Mouse (Mus musculus) CH12.LX (cell line): ENCODE results near the gene U2af2. TPM values are rescaled to one million over a fixed set of nuclear protein-coding genes. Genes with fewer than 3 reads are reported as not detected.

Experiments
- polyA plus RNA-seq: library from polyadenylated mRNA; unstranded; fragments of >175 nt; gene quantifications from 2 replicates; pipeline ENCODE4 v1.2.1, GENCODE M21; 2012; ENCODE audit warnings: low read depth; ENCODE audit not compliant: insufficient read length
- total RNA-seq, 2 experiments: library from RNA; depleted of rRNA; stranded (reverse); fragments of 300-350 nt in 1 of 2; fragments of >200 nt in 1 of 2; gene quantifications; 2 replicates each; pipeline ENCODE4 v1.2.3; 2012 to 2014

U2af2 gene
- total and polyA plus RNA-seq, 3 experiments, result 293 to 449 (median 295) TPM

Other genes starting within 250 kb of the U2af2 start
Only the 20 nearest of the 25 such genes appear.
- 0.17 TPM in 1 of 2 replicates, not detected in the other for gene Gm36210, start 155.6 kb upstream of the U2af2 start, total RNA-seq (2012; rRNA removed)
- not detected in 2 replicates for gene Gm36210, start 155.6 kb upstream of the U2af2 start, total RNA-seq (2014; rRNA removed)
- gene Gm36210, start 155.6 kb upstream of the U2af2 start, polyA plus RNA-seq, result 0.90 and 1.4 TPM in 2 replicates
- gene Zfp628, start 146.9 kb upstream of the U2af2 start, total RNA-seq (2012; rRNA removed), result 1.9 and 2.2 TPM in 2 replicates
- gene Zfp628, start 146.9 kb upstream of the U2af2 start, total RNA-seq (2014; rRNA removed), result 0.42 and 0.87 TPM in 2 replicates
- 7.1 and 9.4 TPM in 2 replicates for gene Zfp628, start 146.9 kb upstream of the U2af2 start, polyA plus RNA-seq
- gene Nat14, start 140.1 kb upstream of the U2af2 start, total RNA-seq (2012; rRNA removed), result 0.63 and 1.3 TPM in 2 replicates
- 0.27 and 0.88 TPM in 2 replicates for gene Nat14, start 140.1 kb upstream of the U2af2 start, total RNA-seq (2014; rRNA removed)
- 0.97 and 1.7 TPM in 2 replicates for gene Nat14, start 140.1 kb upstream of the U2af2 start, polyA plus RNA-seq
- gene Ssc5d, start 136.4 kb upstream of the U2af2 start, total RNA-seq (2012; rRNA removed), result 0.13 and 0.30 TPM in 2 replicates
- gene Ssc5d, start 136.4 kb upstream of the U2af2 start, total RNA-seq (2014; rRNA removed), result 0.08 and 0.09 TPM in 2 replicates
- gene Ssc5d, start 136.4 kb upstream of the U2af2 start, polyA plus RNA-seq, result 1.5 and 1.6 TPM in 2 replicates
- gene Sbk2, start 97.7 kb upstream of the U2af2 start, total RNA-seq (2012; rRNA removed), result 0.08 and 0.30 TPM in 2 replicates
- gene Sbk2, start 97.7 kb upstream of the U2af2 start, total RNA-seq (2014; rRNA removed), result not detected in 2 replicates
- gene Sbk2, start 97.7 kb upstream of the U2af2 start, polyA plus RNA-seq, result 0.10 TPM in 1 of 2 replicates, not detected in the other
- gene Sbk3, start 91.0 kb upstream of the U2af2 start, total RNA-seq (2012; rRNA removed), result not detected in 2 replicates
- gene Sbk3, start 91.0 kb upstream of the U2af2 start, total RNA-seq (2014; rRNA removed), result not detected in 2 replicates
- not detected in 2 replicates for gene Sbk3, start 91.0 kb upstream of the U2af2 start, polyA plus RNA-seq
- 2.8 and 3.4 TPM in 2 replicates for gene Zfp579, start 66.0 kb upstream of the U2af2 start, total RNA-seq (2012; rRNA removed)
- 1.0 and 1.1 TPM in 2 replicates for gene Zfp579, start 66.0 kb upstream of the U2af2 start, total RNA-seq (2014; rRNA removed)
- 8.5 and 11.3 TPM in 2 replicates for gene Zfp579, start 66.0 kb upstream of the U2af2 start, polyA plus RNA-seq
- gene Zfp524, start 47.7 kb upstream of the U2af2 start, total RNA-seq (2012; rRNA removed), result 7.9 and 8.4 TPM in 2 replicates
- gene Zfp524, start 47.7 kb upstream of the U2af2 start, total RNA-seq (2014; rRNA removed), result 3.1 and 4.4 TPM in 2 replicates
- 2.3 and 2.8 TPM in 2 replicates for gene Zfp524, start 47.7 kb upstream of the U2af2 start, polyA plus RNA-seq
- gene Fiz1, start 47.4 kb upstream of the U2af2 start, total RNA-seq (2012; rRNA removed), result 23.7 and 24.3 TPM in 2 replicates
- gene Fiz1, start 47.4 kb upstream of the U2af2 start, total RNA-seq (2014; rRNA removed), result 13.5 and 18.4 TPM in 2 replicates
- gene Fiz1, start 47.4 kb upstream of the U2af2 start, polyA plus RNA-seq, result 37.1 and 40.8 TPM in 2 replicates
- gene Gm44973, start 46.6 kb upstream of the U2af2 start, total RNA-seq (2012; rRNA removed), result not detected in 2 replicates
- gene Gm44973, start 46.6 kb upstream of the U2af2 start, total RNA-seq (2014; rRNA removed), result 1.3 and 2.1 TPM in 2 replicates
- 5.2 and 6.3 TPM in 2 replicates for gene Gm44973, start 46.6 kb upstream of the U2af2 start, polyA plus RNA-seq
- gene Zfp865, start 41.8 kb upstream of the U2af2 start, total RNA-seq (2012; rRNA removed), result 10.9 and 12.3 TPM in 2 replicates
- gene Zfp865, start 41.8 kb upstream of the U2af2 start, total RNA-seq (2014; rRNA removed), result 3.7 and 4.0 TPM in 2 replicates
- 18.3 and 21.0 TPM in 2 replicates for gene Zfp865, start 41.8 kb upstream of the U2af2 start, polyA plus RNA-seq
- gene Ccdc106, start 41.6 kb upstream of the U2af2 start, total RNA-seq (2012; rRNA removed), result 0.46 and 0.81 TPM in 2 replicates
- 0.30 and 0.52 TPM in 2 replicates for gene Ccdc106, start 41.6 kb upstream of the U2af2 start, total RNA-seq (2014; rRNA removed)
- gene Ccdc106, start 41.6 kb upstream of the U2af2 start, polyA plus RNA-seq, result not detected in 2 replicates
- gene 4632433K11Rik, start 28.0 kb upstream of the U2af2 start, total RNA-seq (2012; rRNA removed), result not detected in 2 replicates
- gene 4632433K11Rik, start 28.0 kb upstream of the U2af2 start, total RNA-seq (2014; rRNA removed), result not detected in 2 replicates
- not detected in 2 replicates for gene 4632433K11Rik, start 28.0 kb upstream of the U2af2 start, polyA plus RNA-seq
- gene Zfp784, start 23.7 kb upstream of the U2af2 start, total RNA-seq (2012; rRNA removed), result 1.0 and 1.5 TPM in 2 replicates
- gene Zfp784, start 23.7 kb upstream of the U2af2 start, total RNA-seq (2014; rRNA removed), result 0.72 and 1.1 TPM in 2 replicates
- gene Zfp784, start 23.7 kb upstream of the U2af2 start, polyA plus RNA-seq, result 0.53 and 1.4 TPM in 2 replicates
- gene Zfp580, start 10.6 kb upstream of the U2af2 start, total RNA-seq (2012; rRNA removed), result 1.6 and 2.6 TPM in 2 replicates
- gene Zfp580, start 10.6 kb upstream of the U2af2 start, total RNA-seq (2014; rRNA removed), result 1.2 TPM in 2 replicates
- 9.4 and 15.6 TPM in 2 replicates for gene Zfp580, start 10.6 kb upstream of the U2af2 start, polyA plus RNA-seq
- gene Epn1, start 18.1 kb downstream of the U2af2 start, total RNA-seq (2012; rRNA removed), result 68.9 and 72.9 TPM in 2 replicates
- gene Epn1, start 18.1 kb downstream of the U2af2 start, total RNA-seq (2014; rRNA removed), result 41.9 and 46.8 TPM in 2 replicates
- gene Epn1, start 18.1 kb downstream of the U2af2 start, polyA plus RNA-seq, result 97.2 and 101 TPM in 2 replicates
- not detected in 2 replicates for gene Rfpl4, start 54.8 kb downstream of the U2af2 start, total RNA-seq (2012; rRNA removed)
- gene Rfpl4, start 54.8 kb downstream of the U2af2 start, total RNA-seq (2014; rRNA removed), result not detected in 2 replicates
- not detected in 2 replicates for gene Rfpl4, start 54.8 kb downstream of the U2af2 start, polyA plus RNA-seq
- 2.9 and 3.9 TPM in 2 replicates for gene Rasl2-9, start 63.8 kb downstream of the U2af2 start, total RNA-seq (2012; rRNA removed)
- 3.8 and 4.2 TPM in 2 replicates for gene Rasl2-9, start 63.8 kb downstream of the U2af2 start, total RNA-seq (2014; rRNA removed)
- gene Rasl2-9, start 63.8 kb downstream of the U2af2 start, polyA plus RNA-seq, result 2.6 and 2.9 TPM in 2 replicates
- not detected in 2 replicates for gene Vmn1r55, start 87.5 kb downstream of the U2af2 start, total RNA-seq (2012; rRNA removed)
- not detected in 2 replicates for gene Vmn1r55, start 87.5 kb downstream of the U2af2 start, total RNA-seq (2014; rRNA removed)
- gene Vmn1r55, start 87.5 kb downstream of the U2af2 start, polyA plus RNA-seq, result 0.01 TPM in 1 of 2 replicates, not detected in the other
- not detected in 2 replicates for gene Vmn1r56, start 134.6 kb downstream of the U2af2 start, total RNA-seq (2012; rRNA removed)
- not detected in 2 replicates for gene Vmn1r56, start 134.6 kb downstream of the U2af2 start, total RNA-seq (2014; rRNA removed)
- not detected in 2 replicates for gene Vmn1r56, start 134.6 kb downstream of the U2af2 start, polyA plus RNA-seq